Mouse (Mus musculus): Measurements from ENCODE around the gene Ap1g2.

Gene Ap1g2

DNA sequence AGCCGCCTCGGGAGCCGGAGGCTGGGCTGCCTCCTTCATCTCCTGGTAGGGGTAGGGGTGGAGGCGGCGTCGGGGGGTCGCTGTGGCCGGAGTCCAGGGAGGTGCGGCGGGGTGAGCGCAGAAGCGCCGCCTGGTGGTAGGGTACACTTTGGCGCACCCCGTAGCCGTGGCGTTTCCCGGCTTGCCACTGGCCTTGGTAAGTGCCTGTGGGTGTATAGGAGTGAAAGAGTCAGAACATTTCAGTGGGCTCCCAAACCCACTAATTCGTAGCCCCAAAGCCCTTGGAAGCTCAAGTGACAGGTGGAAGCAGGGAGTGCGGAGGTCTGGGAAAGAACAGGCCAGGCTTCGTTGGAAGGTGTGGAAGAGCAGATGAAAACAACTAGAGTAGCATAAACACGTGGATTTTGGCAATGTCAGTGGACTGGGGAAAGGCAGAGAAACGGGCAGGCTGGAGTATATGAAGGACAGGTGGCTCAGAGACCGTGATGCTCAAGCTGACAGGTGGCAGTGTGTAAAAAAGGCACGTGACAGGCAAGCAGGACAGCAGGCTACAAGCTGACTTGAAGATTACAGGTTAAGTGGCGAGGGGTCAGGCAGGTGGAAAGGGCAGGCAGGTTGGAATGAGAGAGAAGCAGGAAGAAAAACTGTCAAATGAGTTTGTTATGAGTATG lies 7.7 kb upstream of the Ap1g2 start:
- DNase-seq (ENCODE audit: extremely low spot score, low spot score) = peak; percentile 31

DNA sequence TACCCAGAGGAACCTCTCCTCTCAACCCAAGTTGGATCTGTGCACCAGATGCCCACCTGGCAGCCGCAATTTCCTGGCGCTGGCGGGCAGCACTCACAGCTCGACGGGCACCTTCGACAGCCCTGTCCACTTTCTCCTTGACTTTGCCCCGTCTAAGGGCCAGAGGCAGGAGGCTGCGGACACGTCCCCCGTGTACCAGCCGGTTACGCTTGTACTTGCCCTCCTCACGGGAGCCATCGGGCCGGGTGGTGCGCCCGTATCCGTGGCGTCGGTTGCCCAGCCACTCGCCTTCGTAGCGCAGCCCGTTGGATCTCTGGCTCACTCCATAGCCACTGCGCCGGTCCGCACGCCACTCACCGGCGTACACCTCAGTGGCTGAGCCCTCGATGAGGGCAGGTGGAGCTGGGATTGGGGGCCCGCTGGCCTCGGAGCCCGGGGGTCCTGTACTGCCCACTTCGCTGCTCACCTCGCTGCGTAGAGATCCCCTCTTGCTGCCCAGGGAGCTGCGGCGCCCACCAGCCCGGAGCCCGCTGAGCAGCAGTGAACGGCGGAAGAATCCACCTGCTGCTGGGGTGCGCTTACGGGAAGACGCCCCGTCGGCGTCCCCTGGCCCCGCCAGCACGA lies 7.1 kb upstream of the Ap1g2 start:
- no peak for DNase-seq (ENCODE audit: extremely low spot score, low spot score)

DNA sequence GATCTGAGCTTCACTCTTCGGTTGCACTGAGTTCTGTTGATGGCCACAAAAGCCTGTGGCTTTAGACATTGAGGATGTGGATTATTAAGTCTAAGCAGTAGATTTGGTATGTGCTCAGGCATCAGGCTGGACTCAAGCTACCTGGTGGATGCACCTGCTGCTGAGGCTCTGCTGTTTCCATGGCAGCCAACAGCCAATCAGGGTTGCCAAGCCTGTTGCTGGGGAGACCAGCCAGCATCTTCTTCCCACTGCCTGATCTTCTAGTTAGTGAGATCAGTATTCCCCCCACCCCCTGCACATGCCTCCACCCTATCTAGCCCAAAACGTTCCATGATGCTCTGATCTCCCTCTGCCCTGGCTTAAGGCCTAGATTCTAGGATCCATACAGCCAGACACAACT lies 5.3 kb upstream of the Ap1g2 start:
- DNase-seq (ENCODE audit: extremely low spot score, low spot score) = no peak

DNA sequence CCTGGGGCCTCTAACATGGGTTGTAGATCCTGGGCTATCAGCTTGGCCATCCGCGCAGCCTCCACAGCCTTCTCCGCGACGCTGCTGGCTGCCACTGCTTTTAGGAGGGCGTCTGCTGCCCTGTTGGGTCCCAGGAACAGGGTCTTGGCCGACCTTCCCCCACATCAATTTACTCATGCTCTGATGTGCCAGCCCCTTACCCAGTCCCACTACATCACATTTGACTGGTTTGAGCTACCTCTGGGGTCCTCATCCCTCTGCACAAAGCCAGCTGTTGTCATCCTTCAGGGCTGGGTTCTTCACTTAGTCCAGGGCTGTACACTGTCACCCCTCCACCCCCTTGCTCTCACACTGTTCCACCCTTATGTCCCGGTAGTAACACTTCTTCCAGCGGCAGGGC lies 3.7 kb upstream of the Ap1g2 start:
- DNase-seq (ENCODE audit: extremely low spot score, low spot score) = no peak

DNA sequence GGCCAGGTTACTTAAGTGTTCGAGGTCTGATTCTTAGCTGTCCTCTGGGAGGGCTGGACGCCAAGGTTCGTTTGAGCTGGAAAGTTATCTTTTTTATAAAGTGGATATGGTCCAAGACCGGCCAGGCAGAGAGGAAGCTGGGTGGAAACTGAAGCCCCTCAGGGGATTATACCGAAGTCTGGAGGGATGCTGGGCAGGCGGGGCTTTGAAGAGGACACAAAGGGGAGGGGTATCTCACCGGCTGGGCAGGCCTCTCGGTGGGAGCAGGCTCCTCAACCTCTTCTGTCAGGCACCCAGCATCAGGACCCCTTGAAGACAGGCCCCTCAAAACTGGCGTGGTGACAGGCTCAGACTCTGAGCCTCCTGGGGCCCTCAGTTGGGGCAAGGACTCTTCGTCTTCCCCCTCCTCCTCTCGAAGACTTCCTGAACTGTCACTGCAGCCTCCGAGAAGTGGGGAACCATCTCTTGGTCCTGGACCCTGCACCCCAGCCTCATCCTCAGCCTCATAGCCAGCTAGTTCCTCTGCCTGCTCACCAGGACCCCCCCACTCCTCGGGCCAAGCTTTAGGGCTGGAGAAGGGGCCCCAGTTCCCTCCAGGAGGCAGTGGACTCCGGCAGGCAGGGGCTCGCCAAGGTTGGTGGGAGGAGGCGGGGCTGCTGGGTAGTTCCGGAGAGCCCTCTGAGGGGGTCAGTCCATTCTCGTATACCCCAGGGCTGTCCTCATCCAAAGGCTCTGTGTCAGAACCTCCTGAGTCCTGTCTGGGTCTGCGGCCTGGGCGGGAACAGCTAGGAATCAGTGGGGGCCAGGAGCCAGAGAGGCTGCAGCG lies 2.9 kb upstream of the Ap1g2 start:
- DNase-seq (ENCODE audit: extremely low spot score, low spot score) = no peak

DNA sequence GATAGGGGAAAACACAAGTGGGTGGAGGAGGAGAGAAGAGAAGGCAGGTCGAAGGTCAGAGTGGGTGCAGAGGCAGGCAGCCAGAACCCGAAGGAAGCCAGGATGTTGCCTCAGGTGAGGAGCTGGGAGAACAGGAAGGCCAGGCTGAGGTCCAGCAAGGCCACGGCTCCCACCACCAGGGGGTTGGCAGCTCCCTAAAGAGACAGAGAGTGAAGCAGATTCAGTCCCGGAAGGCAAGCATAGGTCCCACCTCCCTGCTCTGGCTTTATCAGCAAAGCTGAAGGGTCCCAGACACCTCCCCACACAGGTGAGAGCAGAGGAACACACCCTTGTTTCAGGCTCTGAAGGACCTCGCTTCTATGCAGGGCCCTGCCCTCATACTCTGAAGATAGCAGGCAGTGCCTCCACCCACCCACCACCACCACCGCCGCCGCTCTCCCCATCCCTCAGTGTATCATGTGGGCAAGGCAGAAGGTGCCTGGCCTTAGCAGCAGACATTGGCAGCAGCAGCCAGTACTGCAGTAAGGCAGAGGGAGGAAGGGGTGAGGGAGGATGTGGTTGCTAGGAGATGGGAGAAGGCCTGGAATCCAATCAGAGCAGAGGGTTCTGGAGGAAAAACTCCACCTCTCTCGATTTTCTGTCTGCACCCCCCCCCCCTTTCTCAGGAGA lies 1.9 kb upstream of the Ap1g2 start:
- peak; percentile 13 for DNase-seq (ENCODE audit: extremely low spot score, low spot score)

DNA sequence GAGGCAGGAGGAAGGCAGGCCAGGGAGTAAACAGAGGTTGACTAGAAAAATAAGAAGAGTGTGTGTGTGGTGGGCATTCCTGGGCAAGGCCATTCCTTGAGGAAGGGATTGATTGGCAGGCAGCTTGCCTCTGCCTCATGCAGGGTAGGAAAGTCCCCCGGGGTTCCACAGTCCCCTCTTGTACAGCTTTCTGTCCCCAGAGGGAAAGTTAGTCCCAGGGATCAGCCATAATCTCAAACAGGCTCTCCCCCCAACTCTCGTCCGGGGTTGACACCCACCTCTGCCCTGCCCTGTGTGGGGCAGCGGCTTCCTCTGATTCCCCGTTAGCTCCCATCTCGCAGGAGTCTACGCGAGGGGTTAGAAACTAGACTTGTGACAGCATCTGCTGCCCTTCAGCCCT lies 597 bp upstream of the Ap1g2 start:
- no peak for DNase-seq (ENCODE audit: extremely low spot score, low spot score)

DNA sequence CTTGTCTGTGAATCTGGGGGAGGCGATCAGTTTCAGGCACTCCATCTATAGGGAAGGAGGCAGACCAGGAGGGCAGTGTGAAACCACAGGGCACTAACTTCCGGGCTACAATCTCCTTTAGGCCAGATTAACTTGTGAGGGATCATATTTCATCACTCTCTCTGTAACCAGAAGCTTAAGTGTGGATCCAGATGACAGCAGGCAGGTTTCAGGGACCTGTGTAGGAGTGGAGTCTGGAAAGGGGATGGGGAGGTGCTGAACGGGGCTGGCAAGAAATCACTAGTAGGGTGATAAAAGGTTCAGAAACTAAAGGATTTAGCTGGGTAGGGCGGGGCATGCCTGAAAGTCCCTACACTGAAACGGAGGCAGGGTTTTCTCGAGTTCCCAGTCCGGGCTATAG lies 1.0 kb downstream of the Ap1g2 start:
- peak; percentile 33 for DNase-seq (ENCODE audit: extremely low spot score, low spot score)

DNA sequence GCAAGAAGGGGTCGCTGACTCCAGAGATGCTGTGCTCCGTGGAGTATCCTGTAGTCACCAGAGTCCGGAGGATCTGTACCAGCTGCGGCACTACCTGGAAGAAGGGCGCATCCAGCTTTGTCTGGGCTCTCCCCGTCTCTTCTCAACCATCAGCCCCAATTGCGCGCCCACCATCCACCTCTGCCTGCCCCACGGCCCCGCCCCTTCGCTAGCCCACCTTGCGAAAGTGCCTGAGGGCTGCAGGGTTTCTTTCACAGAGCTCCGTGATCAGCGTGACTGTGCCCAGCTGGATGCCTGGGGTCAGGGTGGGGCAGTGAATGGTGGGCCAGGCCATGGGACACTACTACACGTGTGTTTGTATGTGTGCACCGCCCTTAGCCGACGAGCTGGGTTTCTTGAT lies 2.0 kb downstream of the Ap1g2 start:
- no peak for DNase-seq (ENCODE audit: extremely low spot score, low spot score)

DNA sequence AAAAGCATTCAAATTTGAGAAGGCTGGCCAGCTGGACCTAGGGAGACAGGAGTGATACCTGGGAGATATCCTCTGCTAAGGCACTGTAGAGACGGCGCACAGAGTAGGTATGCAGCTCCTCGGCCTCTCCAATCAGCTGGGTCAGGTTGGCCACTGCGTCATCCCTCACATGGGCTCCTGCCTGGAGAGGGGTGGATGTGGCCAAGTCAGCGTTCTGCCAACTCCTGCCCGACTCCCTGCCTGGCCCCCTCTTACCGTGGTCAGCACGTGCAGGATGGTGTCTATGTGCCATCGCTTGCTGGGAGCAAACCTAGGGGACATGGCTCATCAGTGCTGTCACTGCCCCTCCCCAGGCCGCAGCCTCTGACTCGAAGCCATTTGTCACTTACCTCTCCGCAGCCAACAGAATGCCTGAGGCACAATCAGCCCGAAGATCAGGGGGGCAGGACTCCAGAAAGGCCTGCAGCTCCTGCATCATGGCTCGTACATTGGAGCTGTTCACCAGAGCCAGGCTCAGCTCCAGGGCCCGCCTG lies 4.1 kb downstream of the Ap1g2 start:
- DNase-seq (ENCODE audit: extremely low spot score, low spot score) = no peak

DNA sequence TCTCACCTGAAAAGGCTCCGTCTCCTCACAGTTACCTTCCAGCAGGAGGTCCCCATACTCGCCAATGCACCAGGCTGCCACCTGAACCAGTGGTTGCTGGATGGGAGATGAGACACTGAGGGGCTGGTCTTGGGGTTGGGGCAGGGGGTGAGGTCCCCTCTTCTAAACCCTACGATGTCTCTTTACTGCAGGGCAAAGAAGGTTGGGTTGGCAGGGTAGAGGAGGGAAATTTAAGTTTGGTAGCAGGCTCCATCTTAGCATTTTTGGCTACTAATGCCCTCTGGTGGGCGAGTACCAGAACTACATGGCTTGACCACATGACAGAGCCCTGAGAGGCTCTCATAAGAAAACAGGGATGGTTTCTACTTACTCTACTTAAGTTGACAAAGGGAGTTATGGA lies 4.8 kb downstream of the Ap1g2 start:
- peak; percentile 52 for DNase-seq (ENCODE audit: extremely low spot score, low spot score)

DNA sequence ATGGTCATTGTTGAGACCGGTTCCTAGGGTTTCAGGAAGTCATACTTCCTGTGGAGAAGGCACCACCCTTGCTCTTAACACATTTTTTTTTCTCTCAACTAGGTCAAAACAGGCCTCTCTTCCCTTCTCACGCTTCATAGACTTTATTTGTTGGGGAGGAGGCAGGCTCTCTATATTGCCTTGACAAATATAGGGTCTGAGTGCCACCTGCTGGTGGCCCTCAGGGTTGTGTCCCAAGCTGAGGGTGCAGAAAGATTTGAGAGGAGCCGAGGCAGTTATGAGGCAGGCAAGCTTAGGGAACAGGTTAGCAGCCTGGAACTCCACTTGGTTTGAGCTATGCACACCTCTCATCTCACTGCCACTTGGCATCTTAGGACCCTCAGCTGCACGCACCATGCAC lies 8.3 kb downstream of the Ap1g2 start:
- DNase-seq (ENCODE audit: extremely low spot score, low spot score) = no peak

DNA sequence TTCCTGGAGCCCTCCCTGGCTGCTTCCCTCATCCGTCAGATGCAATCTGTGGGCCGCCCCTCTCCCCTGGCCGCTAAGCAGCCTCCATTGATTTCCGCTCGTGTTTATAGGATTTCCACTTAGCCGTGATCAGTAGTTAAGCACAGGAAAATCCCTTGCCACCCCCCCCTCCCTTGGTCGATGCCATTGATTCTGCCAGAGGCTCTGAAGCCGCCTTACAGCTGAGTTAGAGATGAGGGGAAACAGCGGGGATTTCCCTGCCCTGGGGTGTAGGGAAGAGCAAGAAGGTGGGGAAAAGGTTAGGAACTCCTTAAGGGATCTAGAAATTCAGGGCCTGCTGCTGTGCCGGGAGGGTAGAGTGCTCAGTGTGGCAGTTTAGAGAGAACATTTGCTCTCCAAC lies 8.7 kb downstream of the Ap1g2 start:
- no peak for DNase-seq (ENCODE audit: extremely low spot score, low spot score)

DNA sequence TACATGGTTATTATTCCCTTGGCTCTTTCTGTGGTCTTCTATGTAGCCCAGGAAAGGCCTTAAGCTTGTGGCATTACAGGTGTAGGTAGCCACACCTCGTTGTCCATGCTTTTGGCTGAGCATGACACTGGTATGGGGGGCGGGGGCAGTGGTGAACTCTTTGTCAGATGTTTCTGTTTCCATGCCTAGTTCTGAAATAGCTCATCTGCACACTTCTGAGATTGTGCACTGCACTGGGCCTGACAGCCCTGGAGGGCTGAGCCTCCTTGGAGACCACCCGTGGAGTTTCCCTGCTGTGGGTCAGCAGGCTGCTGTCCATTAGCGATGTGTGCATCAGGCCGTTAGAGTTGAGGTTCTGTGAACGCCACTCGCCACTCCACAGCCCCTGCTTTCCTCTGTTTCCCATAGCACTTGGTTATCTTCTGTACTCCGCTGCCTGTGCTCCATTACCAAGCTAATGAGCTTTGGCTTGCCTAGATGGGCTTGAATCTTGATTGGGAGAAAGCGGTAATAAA lies 9.8 kb downstream of the Ap1g2 start:
- no peak for DNase-seq (ENCODE audit: extremely low spot score, low spot score)

DNA sequence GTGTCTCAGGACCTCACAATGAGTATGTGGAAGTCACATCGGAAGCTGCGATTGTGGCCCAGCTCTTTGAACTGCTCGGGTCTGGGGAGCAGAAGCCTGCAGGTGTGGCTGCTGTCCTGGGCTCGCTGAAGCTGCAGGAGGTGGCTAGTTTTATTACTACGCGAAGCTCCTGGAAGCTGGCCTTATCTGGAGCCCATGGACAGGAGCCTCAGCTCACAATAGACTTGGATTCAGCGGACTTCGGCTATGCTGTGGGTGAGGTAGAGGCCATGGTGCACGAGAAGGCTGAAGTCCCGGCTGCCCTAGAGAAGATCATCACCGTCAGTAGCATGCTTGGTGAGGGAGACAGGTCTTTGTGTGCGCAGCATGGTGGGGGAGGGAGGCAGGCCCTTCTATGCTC lies 10.7 kb downstream of the Ap1g2 start:
- DNase-seq (ENCODE audit: extremely low spot score, low spot score) = no peak

DNA sequence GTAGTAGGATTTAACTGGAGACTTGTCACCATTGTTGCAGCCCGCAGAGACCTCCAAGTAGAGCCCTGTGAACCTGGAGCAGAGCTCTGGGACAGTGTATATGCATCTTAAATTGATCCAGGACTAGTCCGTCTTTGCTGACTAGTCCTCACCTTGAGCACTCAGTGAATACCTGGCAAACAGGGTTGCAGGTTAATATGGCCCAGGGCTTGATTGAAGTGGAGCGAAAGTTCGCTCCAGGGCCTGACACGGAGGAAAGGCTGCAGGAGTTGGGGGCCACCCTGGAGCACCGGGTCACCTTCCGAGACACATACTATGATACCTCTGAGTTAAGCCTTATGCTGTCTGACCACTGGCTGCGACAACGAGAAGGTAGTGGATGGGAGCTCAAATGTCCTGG lies 11.1 kb downstream of the Ap1g2 start:
- DNase-seq (ENCODE audit: extremely low spot score, low spot score) = no peak

DNA sequence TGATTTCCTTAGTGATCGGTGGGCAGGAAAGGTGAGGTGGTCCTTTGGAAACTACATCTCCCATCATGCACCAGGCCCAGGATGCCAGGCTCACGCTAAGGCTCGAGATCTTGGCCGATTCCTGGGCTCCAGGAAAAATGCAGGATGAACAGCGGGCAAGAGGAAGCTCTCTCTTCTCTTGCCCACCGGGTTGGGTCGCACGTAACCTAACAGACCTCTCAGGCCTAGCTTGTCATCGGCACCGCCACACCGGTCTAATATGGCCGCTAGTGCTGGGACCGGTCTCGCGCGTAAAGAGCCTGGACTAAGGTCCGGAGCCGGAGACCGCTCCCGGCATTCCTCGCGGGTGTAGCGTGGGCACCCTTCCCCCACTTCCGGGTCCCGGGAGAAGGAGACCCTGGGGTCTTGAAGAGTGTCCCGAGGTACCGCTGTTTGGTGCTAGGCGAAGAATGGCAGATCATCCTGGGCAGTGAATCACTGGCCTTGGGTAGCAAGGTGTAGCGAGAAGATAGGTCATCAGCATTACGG lies 11.6 kb downstream of the Ap1g2 start, which contains the start of gene Thtpa:
Gene Thtpa, plus strand, starts transcription at position 81 of the 528 bp plus-strand sequence.
- DNase-seq (ENCODE audit: extremely low spot score, low spot score) = peak; percentile 87

DNA sequence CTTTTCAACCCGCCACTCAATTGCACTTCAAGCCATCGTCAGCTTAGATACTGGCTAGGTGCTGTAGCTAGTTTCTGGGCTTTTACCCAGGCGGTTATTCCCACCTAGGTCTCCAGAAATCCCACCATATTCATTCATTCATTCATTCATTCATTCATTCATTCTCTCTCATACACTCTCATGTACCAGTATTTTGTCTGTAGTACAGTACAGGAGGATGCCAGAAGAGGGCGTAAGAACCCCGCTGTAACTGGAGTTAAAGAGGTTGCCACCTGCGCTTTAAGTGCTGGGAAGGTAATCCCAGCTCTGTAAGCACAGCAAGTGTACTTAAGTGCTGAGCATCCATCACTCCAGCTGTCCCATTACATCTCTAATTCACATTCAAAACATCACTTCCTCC lies 12.5 kb downstream of the Ap1g2 start:
- DNase-seq (ENCODE audit: extremely low spot score, low spot score) = no peak

DNA sequence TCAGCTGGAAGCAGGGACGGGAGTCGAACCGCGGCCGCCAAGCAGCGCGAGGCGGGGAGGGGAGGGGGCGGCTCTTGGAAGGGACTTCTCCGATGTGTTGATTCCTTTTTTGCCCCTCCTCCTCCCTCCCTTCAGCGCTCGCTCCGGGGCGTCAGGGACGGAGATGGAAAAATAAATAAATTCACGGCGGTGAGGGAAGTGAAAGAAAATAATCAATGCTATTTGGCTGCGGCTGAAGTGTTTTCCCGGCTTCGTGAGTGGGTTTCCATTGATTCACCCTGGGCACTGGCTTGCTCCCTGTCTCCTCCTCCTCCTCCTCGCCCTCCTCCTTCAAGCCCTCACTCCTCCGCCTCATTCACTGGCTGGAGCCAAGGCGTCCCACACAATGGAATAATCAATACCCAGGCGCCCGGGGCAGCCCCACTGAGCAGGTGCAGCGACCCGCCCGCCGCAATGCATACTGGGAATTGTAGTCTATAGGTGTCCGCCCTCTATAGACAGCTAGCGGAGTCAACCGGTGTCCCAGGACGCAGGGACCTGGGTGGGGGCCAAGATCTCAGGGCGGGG lies 14.3 kb downstream of the Ap1g2 start, which contains the start of gene Zfhx2:
Gene Zfhx2, minus strand, starts transcription at position 314 of the 567 bp plus-strand sequence.
- DNase-seq (ENCODE audit: extremely low spot score, low spot score) = peak; percentile 95

DNA sequence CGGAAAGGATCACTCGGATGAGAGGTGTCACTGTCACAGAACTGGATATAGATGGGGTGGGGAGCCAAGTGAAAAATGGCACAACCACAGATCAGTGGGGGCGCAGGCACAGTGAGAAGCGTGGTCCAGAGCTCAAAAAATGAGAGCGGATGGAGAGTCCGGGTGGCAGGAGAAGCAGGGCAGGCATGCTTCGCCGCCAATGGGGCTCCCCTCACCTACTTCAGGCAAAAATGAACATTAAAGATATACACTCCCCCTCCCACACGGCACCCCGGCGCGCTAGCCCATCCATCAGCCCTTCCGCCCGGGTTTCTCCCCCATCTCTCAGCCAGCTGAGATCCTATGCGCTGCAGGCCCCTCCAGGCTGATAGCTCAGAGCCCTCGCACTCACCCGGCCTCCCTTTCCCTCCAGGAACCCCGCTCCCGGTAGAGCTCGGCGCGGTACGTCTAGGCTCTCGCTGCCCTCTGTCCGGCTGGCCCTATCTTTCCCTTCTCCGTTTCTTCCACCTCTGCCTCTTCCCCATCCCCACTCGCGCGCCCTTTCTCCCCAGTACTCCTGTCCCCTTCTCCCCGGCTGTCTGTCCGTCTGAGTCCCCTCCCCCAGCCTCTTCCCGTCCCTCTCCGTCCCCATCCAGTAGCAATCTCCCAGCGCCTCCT lies 15.1 kb downstream of the Ap1g2 start:
- peak; percentile 64 for DNase-seq (ENCODE audit: extremely low spot score, low spot score)
